Mouse (Mus musculus) kidney, adult 18-20 months (tissue): ENCODE data around the gene Tnfaip3.

Experiments
- DNase-seq: peaks from one replicate; pipeline ENCODE4 v3.0.0; 2021

Gene Tnfaip3

GRCm38 (mm10) chr10:18964856-18965255, 50.6 kb downstream of the Tnfaip3 start:
- no peak for DNase-seq

GRCm38 (mm10) chr10:18959777-18960492, 55.5 kb downstream of the Tnfaip3 start:
- DNase-seq = no peak

GRCm38 (mm10) chr10:18953706-18954071, 61.8 kb downstream of the Tnfaip3 start:
- DNase-seq = no peak

GRCm38 (mm10) chr10:18953011-18953705, 62.3 kb downstream of the Tnfaip3 start:
- no peak for DNase-seq
